ENCODE assay signal across 22 mouse cellular contexts in the genomic region with DNA sequence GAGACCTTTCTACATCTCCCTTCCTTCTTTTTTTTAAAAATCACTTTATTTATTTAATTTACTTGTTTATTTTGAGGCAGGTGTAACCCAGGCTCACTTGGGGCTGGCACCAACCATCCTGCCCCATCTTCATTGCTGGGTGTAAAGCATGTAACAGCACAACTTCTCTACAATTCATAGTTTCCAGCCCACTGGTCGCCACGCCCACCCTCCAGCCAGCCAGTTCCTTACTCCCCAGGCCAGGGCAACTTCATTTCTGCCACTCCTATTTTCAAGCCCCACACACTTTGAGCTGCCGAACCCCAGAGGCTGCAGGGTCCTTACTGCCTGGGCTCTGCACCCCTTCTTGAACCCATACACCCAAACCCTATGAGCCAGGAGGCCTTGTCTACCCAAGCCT. TPM values are rescaled to one million over a fixed set of nuclear protein-coding genes. Genes with fewer than 3 reads are reported as not detected.
"Had no signal": no experiment of that assay in that cellular context is flagged by ENCODE, and none has a peak within 500 bp of the region (broad histone marks: within the 10 kb centered on the region; RNA-seq: fewer than 3 reads in every experiment).

No protein-coding gene starts in this region.

- DNase-seq: heart, adult 11 months; kidney, adult 11 months; layer of hippocampus, adult 9-11 months; liver, embryonic 13.5 days had no signal

- H3K36me3 ChIP-seq: heart, embryonic 13.5 days; heart, embryonic 15.5 days; hindbrain, embryonic 12.5 days; kidney, embryonic 15.5 days; limb, embryonic 10.5 days; limb, embryonic 12.5 days; liver, embryonic 13.5 days had no signal

- H3K4me1 ChIP-seq: liver, embryonic 13.5 days had no signal

- H3K9me3 ChIP-seq: heart, embryonic 13.5 days; heart, embryonic 15.5 days; hindbrain, embryonic 12.5 days; kidney, embryonic 15.5 days; limb, embryonic 10.5 days; limb, embryonic 12.5 days; liver, embryonic 13.5 days had no signal

- H3K4me3 ChIP-seq: heart, adult 2 months; hindbrain, embryonic 12.5 days; left cerebral cortex, adult 2 months; limb, embryonic 12.5 days; liver, embryonic 13.5 days had no signal

- H3K4me2 ChIP-seq: liver, embryonic 11.5 days; liver, embryonic 13.5 days had no signal

- H3K9ac ChIP-seq: heart, embryonic 15.5 days; hindbrain, embryonic 12.5 days; hindbrain, embryonic 14.5 days; liver, embryonic 13.5 days had no signal

- H3K27ac ChIP-seq: heart, adult 2 months; heart, embryonic 13.5 days; heart, embryonic 15.5 days; hindbrain, embryonic 12.5 days; hindbrain, embryonic 14.5 days; hindbrain, postnatal 0 days; kidney, embryonic 15.5 days; kidney, postnatal 0 days; left cerebral cortex, adult 2 months; limb, embryonic 10.5 days; limb, embryonic 12.5 days; liver, embryonic 13.5 days had no signal

RNA-seq across cellular contexts. Expression of a gene that starts 3.5 kb away (rescaled TPM):
- total RNA-seq: hematopoietic stem cell, adult 5-6 weeks had no signal
- polyA plus RNA-seq: liver, embryonic 11.5 days; liver, embryonic 13.5 days had no signal

RNA-seq across cellular contexts. Expression of a gene that starts 10.9 kb away (rescaled TPM):
- total RNA-seq: gastrocnemius, postnatal 36 days; hematopoietic stem cell, adult 5-6 weeks; layer of hippocampus, adult 18-20 months; layer of hippocampus, postnatal 14 days; left cerebral cortex, postnatal 36 days had no signal
- polyA plus RNA-seq: heart, embryonic 11.5 days; hindbrain, postnatal 0 days; limb, embryonic 10.5 days had no signal

RNA-seq across cellular contexts. Expression of a gene that starts 24.6 kb away (rescaled TPM):
- total RNA-seq: hematopoietic stem cell, adult 5-6 weeks had no signal
